16 mouse cellular contexts compared by ENCODE assay signal in genomic region chr5:125579153-125579552, GRCm38 (mm10). TPM values are rescaled to one million over a fixed set of nuclear protein-coding genes. Genes with fewer than 3 reads are reported as not detected.
A peak's percentile ranks its signal among the peaks of the same experiment; 100 is the strongest.
DNase-seq lines count a peak whose midpoint lies in the region; TF ChIP-seq lines count a peak whose summit lies in the region.
"Had no signal": no experiment of that assay in that cellular context is flagged by ENCODE, and none has a peak within 500 bp of the region (broad histone marks: within the 10 kb centered on the region; RNA-seq: fewer than 3 reads in every experiment).

No protein-coding gene starts in this region.

- no peak for TF ChIP-seq POLR2A in cerebellum, adult 2 months (IDR thresholded peaks at IDR 0.05; ENCODE audit: borderline replicate concordance, insufficient read depth, low read length)

- 0 out of 2 replicates have a peak, but pooled peaks cover 3% of the 10 kb centered on the region for H3K4me1 ChIP-seq in cerebellum, adult 2 months (ENCODE audit: control insufficient read depth, insufficient read depth, low read length)
- H3K4me1 ChIP-seq: embryonic facial prominence, embryonic 15.5 days; stomach, embryonic 15.5 days had no signal

- H3K27me3 ChIP-seq in cerebellum, adult 2 months (ENCODE audit: control insufficient read depth, insufficient read depth, low read length), result no peaks in the 10 kb centered on the region; the same call in 1 of the 2 replicates
- H3K27me3 ChIP-seq: embryonic facial prominence, embryonic 15.5 days; midbrain, embryonic 15.5 days; stomach, embryonic 15.5 days had no signal

- no peak overlapping the region for H3K4me3 ChIP-seq in cerebellum, adult 2 months (replicated peaks; ENCODE audit: insufficient read depth, low read depth, low read length)
- no peak overlapping the region for H3K4me3 ChIP-seq in layer of hippocampus, adult 2 months
- H3K4me3 ChIP-seq: embryonic facial prominence, embryonic 15.5 days; hindbrain, embryonic 10.5 days; midbrain, embryonic 15.5 days; stomach, embryonic 15.5 days had no signal

- no peak overlapping the region for H3K27ac ChIP-seq in cerebellum, adult 2 months (ENCODE audit: insufficient read depth, low read length)
- H3K27ac ChIP-seq in layer of hippocampus, adult 2 months, result peak overlapping the region; percentile 81
- H3K27ac ChIP-seq: embryonic facial prominence, embryonic 15.5 days; hindbrain, embryonic 10.5 days; midbrain, embryonic 15.5 days; stomach, embryonic 15.5 days had no signal

- TF ChIP-seq CTCF in cerebellum, adult 2 months (IDR thresholded peaks at IDR 0.05; ENCODE audit: borderline replicate concordance, insufficient read depth, low read depth, low read length), result peak; percentile 22; the same call in 1 of the 2 replicates
- TF ChIP-seq CTCF in layer of hippocampus, adult 2 months (conservative IDR thresholded peaks at IDR 0.05), result peak; percentile 80

- WGBS in cerebellum, adult 2 months, result 62% methylated on average over 4 of the region's 4 CpGs

- DNase-seq in cerebellum, adult 2 months, result no peak
- no peak for DNase-seq in cerebellum, postnatal 10 days
- DNase-seq in layer of hippocampus, adult 2 months (ENCODE audit: low spot score in 2 of 2), result peak in 1 of 2 experiments; percentile 41
- no peak for DNase-seq in layer of hippocampus, postnatal 14 days (ENCODE audit: low spot score in 2 of 2)
- peak; percentile 12 for DNase-seq in thymus, postnatal 4 days
- no peak for DNase-seq in thymus, adult 18-20 months
- DNase-seq in right cerebral cortex, postnatal 25 days, result no peak
- DNase-seq in adrenal gland, adult 2 months, result no peak
- DNase-seq: cerebellum, adult 9-10 months; heart, adult 18-20 months; kidney, adult 8-10 months; lung, postnatal 10 days had no signal

RNA-seq across cellular contexts. Expression of gene Tmem132b, which starts 47.6 kb away (rescaled TPM):
- 4.7 and 5.9 TPM in 2 replicates for polyA plus RNA-seq in cerebellum, adult 2 months (2012; rRNA removed)
- 100 to 1,000 TPM; 117 to 127 TPM for total RNA-seq in layer of hippocampus, adult 2 months (2021)
- 100 to 1,000 TPM in 1 of 2 experiments, 10 to 100 TPM in 1; 98.9 to 106 TPM for total RNA-seq in layer of hippocampus, postnatal 14 days (2021)
- 1 to 10 TPM; 1.5 to 1.7 TPM for total RNA-seq in adrenal gland, adult 2 months (2021)
- polyA plus RNA-seq in adrenal gland, adult 2 months (2012; rRNA removed), result 0.26 and 1.8 TPM in 2 replicates
- total RNA-seq: heart, adult 18-20 months had no signal

Comparison
In these comparisons a context has a peak if more than half of its experiments do, and no peak if none do; other contexts are left out.
1. RNA of gene Tmem132b, which starts 47.6 kb away (total RNA-seq): 117 to 127 TPM in layer of hippocampus, adult 2 months and 98.9 to 106 TPM in layer of hippocampus, postnatal 14 days; 1.5 to 1.7 TPM in adrenal gland, adult 2 months; every median in the first group is over 10 times any median in the second.